Mouse (Mus musculus) neural tube, embryonic 15.5 days (tissue): ENCODE measurements around the gene Secisbp2. TPM values are rescaled to one million over a fixed set of nuclear protein-coding genes. Genes with fewer than 3 reads are reported as not detected.

Source experiments
- ATAC-seq: fragments of 200-750 bp; cut with Nextera tagmentation; 2 replicates; pipeline ENCODE4 v1.8.0; 2017; ENCODE audit warnings: mild to moderate bottlenecking, moderate TSS enrichment, moderate library complexity; ENCODE audit not compliant: low FRiP score
- H3K27ac ChIP-seq: fragments of 300-500 bp; sonication (generic); replicated peaks from 2 replicates; pipeline ENCODE4 v1.5.1; 2015; ENCODE audit warnings: mild to moderate bottlenecking, inconsistent platforms
- H3K27me3 ChIP-seq: fragments of 300-500 bp; sonication (generic); replicated peaks from 2 replicates; pipeline ENCODE4 v1.6.1; 2015; ENCODE audit warnings: inconsistent platforms
- H3K36me3 ChIP-seq: fragments of 300-500 bp; sonication (generic); 2 replicates; pipeline ENCODE4 v1.6.1; 2015; ENCODE audit warnings: inconsistent platforms
- H3K4me1 ChIP-seq: fragments of 300-500 bp; sonication (generic); 2 replicates; pipeline ENCODE4 v1.6.1; 2015; ENCODE audit warnings: inconsistent platforms
- H3K4me2 ChIP-seq: fragments of 300-500 bp; sonication (generic); 2 replicates; pipeline ENCODE4 v1.6.1; 2015; ENCODE audit warnings: inconsistent platforms, mild to moderate bottlenecking, moderate library complexity
- H3K4me3 ChIP-seq: fragments of 300-500 bp; sonication (generic); replicated peaks from 2 replicates; pipeline ENCODE4 v1.5.1; 2015; ENCODE audit warnings: mild to moderate bottlenecking, inconsistent platforms
- H3K9ac ChIP-seq: fragments of 300-500 bp; sonication (generic); replicated peaks from 2 replicates; pipeline ENCODE4 v1.6.1; 2015; ENCODE audit warnings: mild to moderate bottlenecking, inconsistent platforms
- H3K9me3 ChIP-seq: fragments of 300-500 bp; sonication (generic); replicated peaks from 2 replicates; pipeline ENCODE4 v1.6.1; 2016; ENCODE audit warnings: inconsistent platforms
- WGBS: fragments of 180-500 bp; shearing (Covaris S2); methylation state at CpG from one replicate; pipeline ENCODE4 v1.1.7; 2015; ENCODE audit warnings: mixed read lengths; 5-methylcytosine and 5-hydroxymethylcytosine counted together
- polyA plus RNA-seq: library from polyadenylated mRNA; unstranded; fragments of >200 nt; fragmentation: Nextera tagmentation; extraction: Ambion mirVana; gene quantifications from 2 replicates; pipeline ENCODE4 v1.2.1, GENCODE M21; 2015

Gene Secisbp2
- polyA plus RNA-seq, 1 experiment from 2014 or later = 28.0 TPM

DNA sequence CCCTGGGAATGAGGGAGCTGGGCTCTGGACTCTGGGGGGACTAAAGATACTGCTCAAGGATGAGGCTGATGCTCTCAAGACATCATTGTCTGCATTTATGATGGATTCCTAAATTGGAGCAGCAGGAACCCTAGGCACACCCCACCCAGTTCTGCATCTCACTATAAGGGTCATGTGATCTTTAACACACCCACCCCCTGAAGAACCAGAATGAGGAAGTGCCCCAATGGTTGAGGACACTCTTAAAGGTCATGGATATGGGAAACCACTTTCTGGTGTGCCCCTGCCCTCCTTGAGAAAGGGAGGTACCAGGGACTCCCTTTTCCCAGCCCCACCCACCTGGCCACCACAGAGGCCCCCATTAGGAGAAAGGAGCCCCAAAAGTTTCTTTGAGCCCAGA, 45.0 kb downstream of the Secisbp2 start:
- no peaks in the 10 kb centered on the region for H3K4me1 ChIP-seq
- ATAC-seq = no peak
- no peak overlapping the region for H3K4me3 ChIP-seq
- H3K4me2 ChIP-seq = no peak overlapping the region
- no peak overlapping the region for H3K27ac ChIP-seq
- no peaks in the 10 kb centered on the region for H3K9me3 ChIP-seq
- H3K27me3 ChIP-seq = no peaks in the 10 kb centered on the region
- peaks cover 17% of the 10 kb centered on the region for H3K36me3 ChIP-seq
- no peak overlapping the region for H3K9ac ChIP-seq

DNA sequence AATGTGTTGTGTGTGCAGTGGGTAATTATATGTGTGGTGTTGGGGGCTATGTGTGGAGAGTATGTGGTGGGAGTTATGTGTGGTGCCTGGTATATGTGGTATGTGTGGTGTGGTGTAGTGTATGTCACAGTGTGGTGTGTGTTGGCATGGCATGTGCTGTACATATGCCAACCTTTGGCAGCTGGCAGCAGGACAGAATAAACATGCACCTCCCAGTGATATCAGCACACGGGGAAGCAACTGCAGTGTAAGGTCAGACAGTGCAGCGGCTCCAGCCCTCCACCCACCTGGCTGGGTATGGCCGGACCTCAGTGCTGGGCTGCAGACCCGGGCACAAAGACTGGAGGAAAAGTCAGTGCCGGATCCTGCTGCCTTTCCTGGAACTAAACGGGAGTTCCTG, 46.0 kb downstream of the Secisbp2 start:
- Histone ChIP-seq H3K27me3 (no peaks in the 10 kb centered on the region), H3K9me3 (no peaks in the 10 kb centered on the region), H3K4me1 (no peaks in the 10 kb centered on the region), H3K9ac (no peak overlapping the region), H3K4me2 (no peak overlapping the region), H3K4me3 (no peak overlapping the region), H3K27ac (no peak overlapping the region), H3K36me3 (peaks cover 20% of the 10 kb centered on the region)
- ATAC-seq = no peak
- 85% methylated on average over 6 of the region's 6 CpGs for WGBS

DNA sequence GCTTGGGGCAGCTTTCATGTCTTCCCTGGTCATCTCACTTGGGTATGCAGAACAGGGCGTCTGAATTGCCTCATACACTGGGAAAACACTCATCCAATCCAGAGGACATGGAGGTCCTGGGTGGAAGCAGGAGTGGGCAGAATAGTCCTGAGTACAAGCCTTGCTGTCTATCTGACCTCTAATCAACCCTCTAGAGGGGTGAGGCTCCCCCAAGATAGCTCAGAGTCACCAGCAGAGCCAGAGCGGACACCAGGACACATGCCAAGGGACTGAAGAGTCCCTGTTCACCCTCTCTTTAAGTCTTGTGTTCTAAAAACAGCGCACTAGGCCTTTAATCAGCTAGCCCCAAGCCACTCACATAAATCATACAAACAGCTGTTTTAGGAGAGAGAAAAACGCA, 46.4 kb downstream of the Secisbp2 start:
- H3K9ac ChIP-seq = no peak overlapping the region
- H3K27me3 ChIP-seq = no peaks in the 10 kb centered on the region
- H3K4me2 ChIP-seq = no peak overlapping the region
- ATAC-seq = no peak
- no peak overlapping the region for H3K4me3 ChIP-seq
- no peak overlapping the region for H3K27ac ChIP-seq
- no peaks in the 10 kb centered on the region for H3K9me3 ChIP-seq
- peaks cover 23% of the 10 kb centered on the region for H3K36me3 ChIP-seq
- 75% methylated on average over 4 of the region's 4 CpGs for WGBS
- no peaks in the 10 kb centered on the region for H3K4me1 ChIP-seq

DNA sequence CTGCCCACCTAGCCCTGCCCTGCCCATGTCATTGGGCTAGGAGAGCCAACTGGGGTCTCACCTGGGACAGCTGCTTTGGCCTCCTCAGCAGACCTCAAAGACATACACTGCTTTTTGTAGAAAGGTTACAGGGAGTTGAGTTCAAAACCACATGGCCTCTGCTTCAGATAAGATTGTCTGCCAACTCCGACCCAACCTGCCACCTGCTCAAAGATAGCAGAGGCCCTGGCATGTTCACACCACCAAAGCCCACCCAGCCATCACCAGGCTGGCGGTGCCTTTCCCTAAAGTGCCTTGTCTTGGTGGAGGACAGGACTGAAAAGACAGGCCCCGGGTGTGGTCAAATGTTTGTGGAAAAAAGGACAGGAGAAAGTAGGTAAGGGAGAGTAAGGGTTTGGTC, 46.8 kb downstream of the Secisbp2 start:
- WGBS = 91% methylated on average over 3 of the region's 3 CpGs
- Histone ChIP-seq H3K9ac (no peak overlapping the region), H3K4me2 (no peak overlapping the region), H3K4me3 (no peak overlapping the region), H3K36me3 (peaks cover 28% of the 10 kb centered on the region), H3K27me3 (no peaks in the 10 kb centered on the region), H3K9me3 (no peaks in the 10 kb centered on the region), H3K27ac (no peak overlapping the region), H3K4me1 (no peaks in the 10 kb centered on the region)
- ATAC-seq = no peak

DNA sequence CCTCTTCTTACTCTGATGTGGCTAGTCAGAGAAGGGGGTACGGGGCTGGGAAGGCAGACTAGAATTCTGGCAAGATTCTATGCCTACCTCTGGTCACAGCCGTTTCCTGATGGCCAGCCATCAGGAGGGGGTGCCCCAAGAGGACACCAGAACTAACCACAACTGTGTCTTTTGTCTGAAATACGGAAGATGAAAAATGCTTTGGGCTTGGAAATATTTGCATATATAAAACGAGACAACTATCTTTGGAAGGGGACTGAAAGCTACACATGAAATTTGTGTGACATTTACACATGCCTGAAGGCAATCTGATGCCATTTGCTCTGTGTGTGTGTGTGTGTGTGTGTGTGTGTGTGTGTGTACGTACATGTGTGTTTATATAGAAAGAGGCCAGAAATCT, 52.4 kb downstream of the Secisbp2 start:
- Histone ChIP-seq H3K4me2 (no peak overlapping the region), H3K4me3 (no peak overlapping the region), H3K27ac (no peak overlapping the region), H3K36me3 (peaks cover 38% of the 10 kb centered on the region), H3K27me3 (no peaks in the 10 kb centered on the region), H3K9ac (no peak overlapping the region), H3K9me3 (no peaks in the 10 kb centered on the region), H3K4me1 (peaks cover 8% of the 10 kb centered on the region)
- ATAC-seq = no peak
- WGBS = 82% methylated on average over 5 of the region's 5 CpGs

DNA sequence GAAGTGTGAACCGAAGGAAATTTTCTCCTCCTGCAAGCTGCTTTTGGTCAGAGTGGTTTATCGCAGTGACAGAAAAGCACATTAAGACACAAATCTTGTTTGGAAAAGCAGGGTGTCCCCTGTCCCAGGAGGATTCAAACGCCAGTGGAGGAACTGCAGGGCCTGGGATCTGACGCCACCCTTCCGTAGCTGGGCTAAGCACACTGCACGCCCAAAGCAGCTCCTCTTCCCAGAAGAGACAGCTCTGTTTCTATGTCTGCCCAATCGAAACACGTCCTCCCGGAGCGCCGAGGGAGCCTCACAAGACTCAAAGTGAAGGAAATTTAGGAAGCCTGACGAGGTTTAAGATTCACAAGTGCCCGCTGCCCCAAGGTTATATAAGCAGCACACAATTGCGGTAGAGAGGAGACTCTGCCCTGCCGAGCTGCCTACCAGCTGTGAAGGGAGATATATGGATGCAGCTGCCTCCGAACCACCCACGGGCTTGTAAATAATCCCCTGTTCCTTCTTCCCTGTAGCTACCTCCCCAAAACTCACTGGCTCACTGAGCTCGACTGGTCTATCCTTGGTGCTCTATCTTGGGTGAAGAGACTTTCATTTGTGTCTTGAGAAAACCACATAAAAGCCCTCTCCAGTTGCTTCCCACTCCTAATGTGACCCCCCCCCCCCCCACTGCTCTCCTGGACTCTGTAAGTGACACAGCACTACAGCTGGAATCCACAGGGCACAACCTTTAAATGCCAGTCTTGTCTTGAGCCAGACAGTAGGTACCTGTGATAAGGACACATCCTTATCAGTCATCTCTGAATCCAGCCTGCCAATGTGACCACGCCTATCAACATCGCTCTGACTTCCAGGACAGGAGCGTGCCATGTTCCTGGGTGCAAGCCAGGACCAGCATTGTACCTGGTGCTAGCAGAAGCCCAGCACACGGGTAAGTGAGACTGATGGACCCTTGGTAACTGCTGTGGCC, 54.7 kb downstream of the Secisbp2 start:
- 0 out of 2 replicates have a peak overlapping the region, but pooled peaks have one; percentile 33 for H3K27ac ChIP-seq
- 54% methylated on average over 22 of the region's 22 CpGs for WGBS

DNA sequence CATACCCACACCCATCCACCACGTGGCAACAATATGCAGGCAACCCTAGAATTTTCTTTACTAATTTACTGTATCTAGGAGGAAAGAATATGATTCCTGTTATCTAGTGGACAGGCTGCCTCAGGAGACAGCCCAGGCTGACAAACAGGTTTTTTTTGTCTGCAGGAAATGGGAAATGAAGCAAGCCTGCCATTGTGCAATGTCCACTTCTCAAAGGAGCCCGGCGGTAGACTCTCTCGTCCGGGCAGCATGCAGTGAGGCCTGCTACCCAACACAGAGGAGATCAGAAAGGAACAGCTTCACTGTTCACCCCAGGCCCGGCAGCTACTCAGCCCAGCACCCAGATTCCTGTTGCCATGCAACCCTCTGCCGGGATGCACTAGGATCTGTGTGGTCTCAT, 59.2 kb downstream of the Secisbp2 start:
- no peak overlapping the region for H3K4me3 ChIP-seq
- no peak for ATAC-seq
- WGBS = 76% methylated on average over 7 of the region's 7 CpGs
- no peaks in the 10 kb centered on the region for H3K27me3 ChIP-seq
- H3K4me1 ChIP-seq = peaks cover 7% of the 10 kb centered on the region
- H3K9ac ChIP-seq = no peak overlapping the region
- no peak overlapping the region for H3K4me2 ChIP-seq
- H3K27ac ChIP-seq = no peak overlapping the region
- H3K9me3 ChIP-seq = no peaks in the 10 kb centered on the region
- peaks cover 46% of the 10 kb centered on the region for H3K36me3 ChIP-seq

More for the DNA sequence above, 54.7 kb downstream of the Secisbp2 start:
- H3K9ac ChIP-seq = no peak overlapping the region
- no peak overlapping the region for H3K4me3 ChIP-seq
- peak overlapping the region; percentile 7; the same call in 1 of the 2 replicates for H3K4me2 ChIP-seq
- H3K27me3 ChIP-seq = no peaks in the 10 kb centered on the region
- H3K36me3 ChIP-seq = peaks cover 45% of the 10 kb centered on the region
- peak; percentile 39; the same call in 1 of the 2 replicates for ATAC-seq
- H3K4me1 ChIP-seq = peaks cover 8% of the 10 kb centered on the region
- no peaks in the 10 kb centered on the region for H3K9me3 ChIP-seq

DNA sequence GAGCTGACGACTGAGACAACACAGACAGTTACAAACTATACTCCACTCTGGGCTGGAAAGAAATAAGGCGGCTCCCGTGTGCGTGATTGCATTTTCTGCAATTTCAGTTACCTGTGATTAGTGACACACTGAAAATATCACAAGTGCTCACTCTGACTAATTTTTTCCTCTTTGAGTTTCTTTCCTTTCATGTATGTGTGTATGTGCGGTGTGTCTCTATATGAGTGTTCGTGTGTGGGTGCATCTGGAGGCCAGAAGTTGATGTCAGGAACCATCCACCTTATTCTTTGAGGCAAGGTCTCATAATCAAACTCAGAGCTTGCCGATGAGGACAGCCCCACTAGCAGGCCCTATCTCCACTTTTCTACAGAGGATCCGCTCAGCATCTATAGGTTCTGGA, 60.5 kb downstream of the Secisbp2 start:
- no peak overlapping the region for H3K27ac ChIP-seq
- ATAC-seq = no peak
- no peaks in the 10 kb centered on the region for H3K4me1 ChIP-seq
- H3K4me2 ChIP-seq = no peak overlapping the region
- H3K9me3 ChIP-seq = no peaks in the 10 kb centered on the region
- no peak overlapping the region for H3K4me3 ChIP-seq
- no peak overlapping the region for H3K9ac ChIP-seq
- no peaks in the 10 kb centered on the region for H3K27me3 ChIP-seq
- peaks cover 46% of the 10 kb centered on the region for H3K36me3 ChIP-seq
- WGBS = 93% methylated on average over 8 of the region's 8 CpGs

DNA sequence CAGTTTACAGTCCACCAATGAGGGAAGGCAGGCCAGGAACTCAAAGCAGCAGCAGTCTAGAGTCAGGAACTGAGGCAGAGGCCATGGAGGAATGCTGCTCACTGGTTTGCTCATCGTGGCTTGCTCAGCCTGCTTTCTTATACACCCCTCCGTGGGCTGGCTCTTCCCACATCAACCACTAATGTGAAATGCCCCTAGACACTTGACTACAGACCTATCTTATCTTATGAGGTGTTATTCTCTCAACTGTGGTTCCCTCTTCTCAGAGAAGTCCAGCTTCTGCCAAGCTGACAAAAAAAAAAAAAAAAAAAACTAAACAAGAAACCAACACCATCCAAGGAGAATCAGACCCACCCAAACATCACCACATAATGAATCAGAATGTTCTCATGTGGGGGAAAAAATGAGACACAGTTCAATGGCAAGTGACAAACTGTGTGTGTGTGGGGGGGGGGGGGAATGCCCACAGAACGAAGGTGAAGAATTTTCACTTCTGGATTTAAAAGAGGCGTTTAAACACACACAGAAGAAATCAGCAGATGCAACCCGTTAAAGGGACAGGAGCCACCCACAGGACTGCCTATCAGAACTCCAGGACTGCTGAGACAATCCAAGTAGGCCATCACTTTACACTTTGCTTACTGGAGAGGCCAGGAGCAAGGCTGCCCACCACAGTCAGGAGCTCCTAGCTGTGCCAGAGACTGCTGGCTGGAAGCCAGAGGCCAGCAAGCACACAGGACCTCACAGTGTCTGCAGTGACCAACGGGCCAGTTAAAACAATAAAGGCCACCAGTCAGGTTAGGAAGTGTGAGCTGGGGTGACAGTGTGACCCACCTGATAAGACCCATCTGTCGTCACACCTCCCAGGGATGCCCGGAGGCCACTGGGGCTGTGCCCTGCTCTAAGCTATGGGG, 65.1 kb downstream of the Secisbp2 start:
- H3K27me3 ChIP-seq = no peaks in the 10 kb centered on the region
- H3K9ac ChIP-seq = no peak overlapping the region
- ATAC-seq = no peak
- no peaks in the 10 kb centered on the region for H3K9me3 ChIP-seq
- no peak overlapping the region for H3K27ac ChIP-seq
- WGBS = 88% methylated on average over 8 of the region's 8 CpGs
- no peaks in the 10 kb centered on the region for H3K4me1 ChIP-seq
- no peak overlapping the region for H3K4me2 ChIP-seq
- peaks cover 35% of the 10 kb centered on the region for H3K36me3 ChIP-seq
- no peak overlapping the region for H3K4me3 ChIP-seq

DNA sequence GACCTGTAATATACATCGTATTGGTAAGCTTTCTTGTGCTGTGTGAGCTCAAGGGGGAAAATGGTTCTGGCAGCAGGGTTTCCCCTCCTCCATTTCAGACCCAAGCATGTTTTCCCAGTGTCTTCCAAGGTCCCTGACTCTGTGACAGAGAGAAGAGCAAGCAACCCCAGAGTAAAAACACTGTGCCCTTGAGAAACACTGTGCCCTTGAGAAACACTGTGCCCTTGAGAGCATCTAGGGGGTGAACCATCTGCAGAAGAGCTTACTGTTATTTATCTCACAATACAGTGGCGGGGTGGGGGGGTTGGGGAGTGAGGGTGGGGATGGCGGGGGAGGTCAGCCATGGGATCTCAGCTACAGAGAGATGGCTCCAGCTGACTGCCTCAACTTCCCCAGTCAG, 67.8 kb downstream of the Secisbp2 start:
- H3K9ac ChIP-seq = no peak overlapping the region
- H3K4me3 ChIP-seq = no peak overlapping the region
- H3K36me3 ChIP-seq = peaks cover 19% of the 10 kb centered on the region
- WGBS = 89% methylated on average over 3 of the region's 3 CpGs
- no peak overlapping the region for H3K27ac ChIP-seq
- no peaks in the 10 kb centered on the region for H3K4me1 ChIP-seq
- ATAC-seq = no peak
- no peaks in the 10 kb centered on the region for H3K27me3 ChIP-seq
- no peak overlapping the region for H3K4me2 ChIP-seq
- H3K9me3 ChIP-seq = no peaks in the 10 kb centered on the region

DNA sequence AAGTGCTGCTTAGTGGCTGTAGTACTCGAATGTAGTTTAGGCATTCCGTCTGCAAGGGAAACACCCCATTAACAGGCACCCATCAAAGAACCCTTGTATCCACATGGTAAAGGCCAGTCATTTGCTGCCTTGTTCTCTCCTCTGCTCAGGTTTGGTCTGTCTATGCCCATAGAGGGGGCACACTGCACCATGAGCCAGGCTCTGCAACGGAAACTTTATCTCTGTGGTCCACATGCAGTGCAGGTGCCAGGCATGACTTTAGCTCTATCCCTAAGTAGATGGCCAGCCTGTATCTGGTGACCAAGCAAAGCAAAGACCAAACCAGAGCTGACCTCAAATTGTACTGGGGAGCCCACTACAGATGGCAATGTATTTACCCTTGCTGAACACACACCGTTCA, 69.1 kb downstream of the Secisbp2 start:
- Histone ChIP-seq H3K9me3 (no peaks in the 10 kb centered on the region), H3K4me1 (no peaks in the 10 kb centered on the region), H3K9ac (no peak overlapping the region), H3K27me3 (no peaks in the 10 kb centered on the region), H3K4me3 (no peak overlapping the region), H3K36me3 (peaks cover 16% of the 10 kb centered on the region), H3K27ac (no peak overlapping the region), H3K4me2 (no peak overlapping the region)
- WGBS = 83% methylated on average over 4 of the region's 4 CpGs
- no peak for ATAC-seq
